Mouse (Mus musculus) kidney, embryonic 16.5 days (tissue): ENCODE measurements around the gene Agbl4. TPM values are rescaled to one million over a fixed set of nuclear protein-coding genes. Genes with fewer than 3 reads are reported as not detected.

ENCODE experiments used
- ATAC-seq: fragments of 200-750 bp; cut with Nextera tagmentation; 2 replicates; pipeline ENCODE4 v1.8.0; 2017; ENCODE audit warnings: moderate TSS enrichment; ENCODE audit not compliant: low FRiP score, low TSS enrichment
- H3K27ac ChIP-seq: fragments of 300-500 bp; sonication (generic); 2 replicates; pipeline ENCODE4 v1.5.1; 2014; ENCODE audit warnings: low read length
- H3K27me3 ChIP-seq: fragments of 300-500 bp; sonication (generic); 2 replicates; pipeline ENCODE4 v1.6.1; 2014; ENCODE audit warnings: low read length, control low read depth, mixed read lengths; ENCODE audit not compliant: insufficient read depth
- H3K36me3 ChIP-seq: fragments of 300-500 bp; sonication (generic); 2 replicates; pipeline ENCODE4 v1.6.1; 2014; ENCODE audit warnings: low read length, control low read depth, mixed read lengths; ENCODE audit not compliant: insufficient read depth
- H3K4me1 ChIP-seq: fragments of 300-500 bp; sonication (generic); 2 replicates; pipeline ENCODE4 v1.6.1; 2014; ENCODE audit warnings: low read length, control low read depth, mixed read lengths; ENCODE audit not compliant: insufficient read depth
- H3K4me2 ChIP-seq: fragments of 300-500 bp; sonication (generic); replicated peaks from 2 replicates; pipeline ENCODE4 v1.6.1; 2014; ENCODE audit warnings: low read depth, low read length
- H3K4me3 ChIP-seq: fragments of 300-500 bp; sonication (generic); 2 replicates; pipeline ENCODE4 v1.5.1; 2014; ENCODE audit warnings: mild to moderate bottlenecking, low read length
- H3K9ac ChIP-seq: fragments of 300-500 bp; sonication (generic); replicated peaks from 2 replicates; pipeline ENCODE4 v1.6.1; 2014; ENCODE audit warnings: low read length
- H3K9me3 ChIP-seq: fragments of 300-500 bp; sonication (generic); 2 replicates; pipeline ENCODE4 v1.6.1; 2016; ENCODE audit warnings: low read length, control low read depth
- WGBS: fragments of 180-500 bp; shearing (Covaris S2); extraction: QIAGEN DNeasy Blood & Tissue Kit; methylation state at CpG from one replicate; pipeline ENCODE4 v1.1.7; 2014; 5-methylcytosine and 5-hydroxymethylcytosine counted together
- polyA plus RNA-seq: library from polyadenylated mRNA; unstranded; fragments of >200 nt; fragmentation: Nextera tagmentation; extraction: Ambion mirVana; gene quantifications from 2 replicates; pipeline ENCODE4 v1.2.1, GENCODE M21; 2015

Agbl4 gene
- polyA plus RNA-seq, 1 experiment from 2014 or later, result 0.25 TPM

- H3K27me3 ChIP-seq, result no peaks in the 10 kb centered on the region
- ATAC-seq, result no peak
- 80% methylated on average over 4 of the region's 4 CpGs for WGBS
- no peaks in the 10 kb centered on the region for H3K9me3 ChIP-seq
- H3K4me2 ChIP-seq, result no peak overlapping the region
- H3K9ac ChIP-seq, result no peak overlapping the region
- H3K4me1 ChIP-seq, result peaks cover 27% of the 10 kb centered on the region
- peaks cover 11% of the 10 kb centered on the region for H3K36me3 ChIP-seq
- no peak overlapping the region for H3K4me3 ChIP-seq
- no peak overlapping the region for H3K27ac ChIP-seq
These were observed 1023.5 kb downstream of the Agbl4 start for GRCm38 (mm10) chr4:111420955-111421354.

- H3K4me3 ChIP-seq, result no peak overlapping the region
- H3K9ac ChIP-seq, result no peak overlapping the region
- peaks cover 11% of the 10 kb centered on the region for H3K36me3 ChIP-seq
- 84% methylated on average over 6 of the region's 6 CpGs for WGBS
- H3K4me1 ChIP-seq, result peaks cover 20% of the 10 kb centered on the region
- no peak overlapping the region for H3K4me2 ChIP-seq
- no peak overlapping the region for H3K27ac ChIP-seq
- H3K9me3 ChIP-seq, result no peaks in the 10 kb centered on the region
- no peaks in the 10 kb centered on the region for H3K27me3 ChIP-seq
- ATAC-seq, result no peak
These were observed 1024.3 kb downstream of the Agbl4 start for GRCm38 (mm10) chr4:111421785-111422184.

- WGBS, result 93% methylated on average over 1 of the region's 1 CpGs
- ATAC-seq, result no peak
- no peak overlapping the region for H3K9ac ChIP-seq
These were observed 1027.0 kb downstream of the Agbl4 start for GRCm38 (mm10) chr4:111424371-111424950.

GRCm38 (mm10) chr4:111425170-111425569 lies 1027.7 kb downstream of the Agbl4 start:
- Histone ChIP-seq H3K4me2 (no peak overlapping the region), H3K4me3 (no peak overlapping the region), H3K4me1 (peaks cover 18% of the 10 kb centered on the region; the same call in 1 of the 2 replicates), H3K27me3 (no peaks in the 10 kb centered on the region), H3K9me3 (no peaks in the 10 kb centered on the region), H3K36me3 (0 out of 2 replicates have a peak, but pooled peaks cover 3% of the 10 kb centered on the region), H3K27ac (0 out of 2 replicates have a peak overlapping the region, but pooled peaks have one; percentile 23), H3K9ac (no peak overlapping the region)
- ATAC-seq, result peak; percentile 83
- WGBS, result 35% methylated on average over 6 of the region's 6 CpGs

More at GRCm38 (mm10) chr4:111424371-111424950, 1027.0 kb downstream of the Agbl4 start:
- Histone ChIP-seq H3K27me3 (no peaks in the 10 kb centered on the region), H3K27ac (no peak overlapping the region), H3K4me1 (peaks cover 18% of the 10 kb centered on the region; the same call in 1 of the 2 replicates), H3K4me3 (no peak overlapping the region), H3K4me2 (no peak overlapping the region), H3K9me3 (no peaks in the 10 kb centered on the region), H3K36me3 (peaks cover 3% of the 10 kb centered on the region; the same call in 1 of the 2 replicates)

GRCm38 (mm10) chr4:111431186-111431585 lies 1033.7 kb downstream of the Agbl4 start:
- H3K9me3 ChIP-seq, result no peaks in the 10 kb centered on the region
- H3K4me1 ChIP-seq, result 0 out of 2 replicates have a peak, but pooled peaks cover 4% of the 10 kb centered on the region
- WGBS, result 72% methylated on average over 2 of the region's 2 CpGs
- H3K27me3 ChIP-seq, result no peaks in the 10 kb centered on the region
- no peak overlapping the region for H3K4me3 ChIP-seq
- H3K9ac ChIP-seq, result no peak overlapping the region
- H3K36me3 ChIP-seq, result peaks cover 25% of the 10 kb centered on the region
- no peak overlapping the region for H3K4me2 ChIP-seq
- ATAC-seq, result peak; percentile 73; the same call in 1 of the 2 replicates
- no peak overlapping the region for H3K27ac ChIP-seq

- Histone ChIP-seq H3K9me3 (no peaks in the 10 kb centered on the region), H3K27ac (no peak overlapping the region), H3K4me1 (0 out of 2 replicates have a peak, but pooled peaks cover 4% of the 10 kb centered on the region), H3K36me3 (peaks cover 25% of the 10 kb centered on the region), H3K9ac (no peak overlapping the region), H3K27me3 (no peaks in the 10 kb centered on the region), H3K4me2 (no peak overlapping the region), H3K4me3 (no peak overlapping the region)
- WGBS, result 75% methylated on average over 5 of the region's 5 CpGs
- ATAC-seq, result no peak
These were observed 1034.6 kb downstream of the Agbl4 start for GRCm38 (mm10) chr4:111432013-111432412.

- 86% methylated on average over 5 of the region's 5 CpGs for WGBS
- no peaks in the 10 kb centered on the region for H3K27me3 ChIP-seq
- no peak overlapping the region for H3K27ac ChIP-seq
- H3K9ac ChIP-seq, result no peak overlapping the region
- no peak for ATAC-seq
- H3K9me3 ChIP-seq, result no peaks in the 10 kb centered on the region
- H3K4me2 ChIP-seq, result no peak overlapping the region
- 0 out of 2 replicates have a peak, but pooled peaks cover 4% of the 10 kb centered on the region for H3K4me1 ChIP-seq
- H3K36me3 ChIP-seq, result peaks cover 29% of the 10 kb centered on the region
- no peak overlapping the region for H3K4me3 ChIP-seq
These were observed 1035.0 kb downstream of the Agbl4 start for GRCm38 (mm10) chr4:111432417-111432816.

- Histone ChIP-seq H3K4me1 (no peaks in the 10 kb centered on the region), H3K4me2 (no peak overlapping the region), H3K4me3 (no peak overlapping the region), H3K9me3 (no peaks in the 10 kb centered on the region), H3K9ac (no peak overlapping the region), H3K27ac (no peak overlapping the region), H3K36me3 (peaks cover 6% of the 10 kb centered on the region), H3K27me3 (no peaks in the 10 kb centered on the region)
- ATAC-seq, result no peak
- 80% methylated on average over 1 of the region's 1 CpGs for WGBS
These were observed 1044.2 kb downstream of the Agbl4 start for GRCm38 (mm10) chr4:111441709-111442108.

GRCm38 (mm10) chr4:111442435-111443238 lies 1045.2 kb downstream of the Agbl4 start:
- no peak overlapping the region for H3K9ac ChIP-seq
- 70% methylated on average over 1 of the region's 1 CpGs for WGBS
- no peak for ATAC-seq
- no peak overlapping the region for H3K27ac ChIP-seq
- H3K4me3 ChIP-seq, result no peak overlapping the region
- no peaks in the 10 kb centered on the region for H3K27me3 ChIP-seq
- no peaks in the 10 kb centered on the region for H3K4me1 ChIP-seq
- no peaks in the 10 kb centered on the region for H3K36me3 ChIP-seq
- no peak overlapping the region for H3K4me2 ChIP-seq
- H3K9me3 ChIP-seq, result no peaks in the 10 kb centered on the region
